Mouse (Mus musculus) monocyte, adult 5-6 weeks (primary cell): ENCODE measurements around the gene Stxbp5. TPM values are rescaled to one million over a fixed set of nuclear protein-coding genes. Genes with fewer than 3 reads are reported as not detected.
A peak's percentile ranks its signal among the peaks of the same experiment; 100 is the strongest.

Experiments
- ATAC-seq: fragments of 153-309, 156-312 bp; replicated peaks from 2 replicates; pipeline ENCODE4 v1.8.0; 2017; ENCODE audit warnings: mild to moderate bottlenecking; ENCODE audit not compliant: low TSS enrichment, insufficient number of reproducible peaks, severe bottlenecking, poor library complexity, low FRiP score
- total RNA-seq: library from RNA; stranded (forward); fragments of 200-1000, 200-491, 200-594 nt; gene quantifications from 3 replicates; pipeline ENCODE4 v1.2.3, GENCODE M21; 2017

The Stxbp5 gene
- total RNA-seq, 1 experiment from 2014 or later = 16.6 TPM

GRCm38 (mm10) chr10:9786461-9786860 lies 114.4 kb downstream of the Stxbp5 start:
- ATAC-seq = no peak

GRCm38 (mm10) chr10:9785651-9786050 lies 115.2 kb downstream of the Stxbp5 start:
- no peak for ATAC-seq

GRCm38 (mm10) chr10:9779864-9780263 lies 121.0 kb downstream of the Stxbp5 start:
- no peak for ATAC-seq

GRCm38 (mm10) chr10:9770261-9770660 lies 130.6 kb downstream of the Stxbp5 start:
- ATAC-seq = no peak

- no peak for ATAC-seq
Observed at GRCm38 (mm10) chr10:9763831-9764230, 137.0 kb downstream of the Stxbp5 start.

- 0 out of 2 replicates have a peak, but pooled peaks have one; percentile 22 for ATAC-seq
Observed at GRCm38 (mm10) chr10:9760264-9760663, 140.6 kb downstream of the Stxbp5 start.

- no peak for ATAC-seq
Observed at GRCm38 (mm10) chr10:9756546-9756945, 144.3 kb downstream of the Stxbp5 start.

GRCm38 (mm10) chr10:9754893-9755541 lies 145.9 kb downstream of the Stxbp5 start:
- ATAC-seq = no peak

- no peak for ATAC-seq
Observed at GRCm38 (mm10) chr10:9733861-9734260, 167.0 kb downstream of the Stxbp5 start.

GRCm38 (mm10) chr10:9732065-9732749 lies 168.7 kb downstream of the Stxbp5 start:
- ATAC-seq = no peak

GRCm38 (mm10) chr10:9722519-9723303 lies 178.2 kb downstream of the Stxbp5 start:
- no peak for ATAC-seq

GRCm38 (mm10) chr10:9720027-9720426 lies 180.9 kb downstream of the Stxbp5 start:
- no peak for ATAC-seq

- ATAC-seq = no peak
Observed at GRCm38 (mm10) chr10:9718086-9718485, 182.8 kb downstream of the Stxbp5 start.

Other genes starting within 250 kb of the Stxbp5 start
- gene Samd5, start 225.9 kb downstream of the Stxbp5 start, total RNA-seq = not detected in 3 replicates